Mouse (Mus musculus) limb, embryonic 14.5 days (tissue): ENCODE measurements around the gene G430095P16Rik. TPM values are rescaled to one million over a fixed set of nuclear protein-coding genes. Genes with fewer than 3 reads are reported as not detected.

Experiments used
- ATAC-seq: fragments of 200-750 bp; cut with Nextera tagmentation; 2 replicates; pipeline ENCODE4 v1.8.0; 2017; ENCODE audit warnings: low read depth, moderate number of reproducible peaks, moderate TSS enrichment; ENCODE audit not compliant: low FRiP score
- DNase-seq: peaks from one replicate; pipeline ENCODE4 v3.0.0-alpha.2; 2015; ENCODE audit warnings: low spot score
- H3K27ac ChIP-seq: fragments of 300-500 bp; sonication (generic); replicated peaks from 2 replicates; pipeline ENCODE4 v1.5.1; 2014; ENCODE audit warnings: low read depth, mild to moderate bottlenecking, low read length, moderate library complexity, mixed read lengths
- H3K27me3 ChIP-seq: fragments of 300-500 bp; sonication (generic); 2 replicates; pipeline ENCODE4 v1.6.1; 2014; ENCODE audit warnings: low read length, mixed read lengths; ENCODE audit not compliant: control insufficient read depth, insufficient read depth
- H3K36me3 ChIP-seq: fragments of 300-500 bp; sonication (generic); 2 replicates; pipeline ENCODE4 v1.6.1; 2014; ENCODE audit warnings: mild to moderate bottlenecking, low read length, moderate library complexity, mixed read lengths; ENCODE audit not compliant: control insufficient read depth, insufficient read depth
- H3K4me1 ChIP-seq: fragments of 300-500 bp; sonication (generic); 2 replicates; pipeline ENCODE4 v1.6.1; 2014; ENCODE audit warnings: antibody characterized with exemption, low read length, mixed read lengths; ENCODE audit not compliant: control insufficient read depth, insufficient read depth
- H3K4me2 ChIP-seq: fragments of 300-500 bp; sonication (generic); replicated peaks from 2 replicates; pipeline ENCODE4 v1.6.1; 2014; ENCODE audit warnings: low read depth, mild to moderate bottlenecking, low read length, moderate library complexity; ENCODE audit not compliant: severe bottlenecking
- H3K4me3 ChIP-seq: fragments of 300-500 bp; sonication (generic); replicated peaks from 2 replicates; pipeline ENCODE4 v1.5.1; 2014; ENCODE audit warnings: low read length
- H3K9ac ChIP-seq: fragments of 300-500 bp; sonication (generic); 2 replicates; pipeline ENCODE4 v1.6.1; 2014; ENCODE audit warnings: mild to moderate bottlenecking, low read depth, low read length, moderate library complexity; ENCODE audit not compliant: severe bottlenecking
- H3K9me3 ChIP-seq: fragments of 300-500 bp; sonication (generic); 2 replicates; pipeline ENCODE4 v1.6.1; 2016; ENCODE audit warnings: low read length; ENCODE audit not compliant: control insufficient read depth
- POLR2A ChIP-seq: fragments of 200-500 bp; IDR thresholded peaks from 2 replicates; pipeline ENCODE4 v1.8.0; 2012; ENCODE audit warnings: inconsistent platforms, mild to moderate bottlenecking, moderate library complexity, borderline replicate concordance; ENCODE audit not compliant: insufficient read depth, insufficient read length; ENCODE audit errors: extremely low read depth
- WGBS: fragments of 180-500 bp; shearing (Covaris S2); extraction: QIAGEN DNeasy Blood & Tissue Kit; methylation state at CpG from one replicate; pipeline ENCODE4 v1.1.7; 2014; 5-methylcytosine and 5-hydroxymethylcytosine counted together
- polyA plus RNA-seq, 2 experiments: library from polyadenylated mRNA; depleted of rRNA in 1 of 2; stranded (reverse) in 1 of 2; unstranded in 1 of 2; fragments of >200 nt; fragmentation: Nextera tagmentation in 1 of 2; extraction: Ambion mirVana in 1 of 2; gene quantifications; 2 replicates each; pipeline versions ENCODE4 v1.2.1 to v1.2.3; 2012 to 2014

The G430095P16Rik gene
- polyA plus RNA-seq, 2 experiments = 4.3 to 5.7 TPM

DNA sequence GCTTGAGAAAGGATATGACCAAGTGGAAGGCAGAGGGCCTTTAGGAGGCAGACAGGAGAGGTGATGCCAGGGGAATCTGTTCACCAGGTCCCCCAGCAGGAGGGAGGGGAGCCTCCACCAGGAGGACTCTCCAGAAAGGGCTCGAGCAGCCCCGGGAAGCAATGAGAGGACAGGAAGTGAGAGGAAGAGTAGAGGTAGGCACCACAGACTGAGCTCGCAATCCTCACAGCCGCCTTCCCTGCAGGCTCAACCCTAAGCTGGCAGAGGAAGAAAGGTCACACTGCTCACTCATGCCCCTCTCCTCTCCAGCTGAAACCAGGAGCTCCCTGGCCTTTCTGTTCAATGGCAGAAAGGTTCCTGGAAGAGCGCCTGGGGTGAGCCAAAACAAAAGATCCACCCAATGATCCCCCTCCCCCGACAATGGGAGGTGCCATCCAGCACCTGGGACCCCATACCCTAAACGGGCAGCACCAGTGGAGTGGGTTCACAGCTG lies 52.9 kb downstream of the G430095P16Rik start:
- peak overlapping the region; percentile 19; the same call in 1 of the 2 replicates for H3K4me3 ChIP-seq
- H3K27me3 ChIP-seq = peaks cover 6% of the 10 kb centered on the region; the same call in 1 of the 2 replicates
- ATAC-seq = no peak
- WGBS = 23% methylated on average over 7 of the region's 7 CpGs
- no peak for DNase-seq
- peak overlapping the region; percentile 69 for H3K4me2 ChIP-seq
- peaks cover 20% of the 10 kb centered on the region for H3K36me3 ChIP-seq
- no peaks in the 10 kb centered on the region for H3K9me3 ChIP-seq
- H3K4me1 ChIP-seq = peaks cover 76% of the 10 kb centered on the region
- TF ChIP-seq POLR2A = no peak
- H3K27ac ChIP-seq = peak overlapping the region; percentile 91
- H3K9ac ChIP-seq = peak overlapping the region; percentile 48

Other genes with a start within 250 kb of the G430095P16Rik start
- 33.3 and 38.2 TPM in 2 replicates for gene Ier2, start 60.2 kb upstream of the G430095P16Rik start, polyA plus RNA-seq (2012; rRNA removed)
- gene Ier2, start 60.2 kb upstream of the G430095P16Rik start, polyA plus RNA-seq (2014; fragmentation: Nextera tagmentation; extraction: Ambion mirVana) = 66.0 and 70.1 TPM in 2 replicates
- gene Trmt1, start 36.7 kb upstream of the G430095P16Rik start, polyA plus RNA-seq (2012; rRNA removed) = 144 and 158 TPM in 2 replicates
- gene Trmt1, start 36.7 kb upstream of the G430095P16Rik start, polyA plus RNA-seq (2014; fragmentation: Nextera tagmentation; extraction: Ambion mirVana) = 71.0 and 71.7 TPM in 2 replicates
- gene Nacc1, start 35.1 kb upstream of the G430095P16Rik start, polyA plus RNA-seq (2012; rRNA removed) = 68.8 and 86.2 TPM in 2 replicates
- gene Nacc1, start 35.1 kb upstream of the G430095P16Rik start, polyA plus RNA-seq (2014; fragmentation: Nextera tagmentation; extraction: Ambion mirVana) = 18.5 and 19.8 TPM in 2 replicates
- gene Lyl1, start 21.6 kb upstream of the G430095P16Rik start, polyA plus RNA-seq (2012; rRNA removed) = 7.1 and 7.6 TPM in 2 replicates
- gene Lyl1, start 21.6 kb upstream of the G430095P16Rik start, polyA plus RNA-seq (2014; fragmentation: Nextera tagmentation; extraction: Ambion mirVana) = 5.6 and 6.2 TPM in 2 replicates
- 81.2 and 97.7 TPM in 2 replicates for gene Nfix, start 77.3 kb downstream of the G430095P16Rik start, polyA plus RNA-seq (2012; rRNA removed)
- gene Nfix, start 77.3 kb downstream of the G430095P16Rik start, polyA plus RNA-seq (2014; fragmentation: Nextera tagmentation; extraction: Ambion mirVana) = 100 and 108 TPM in 2 replicates
- gene Dand5, start 99.8 kb downstream of the G430095P16Rik start, polyA plus RNA-seq (2012; rRNA removed) = 5.7 and 5.9 TPM in 2 replicates
- 6.4 and 6.9 TPM in 2 replicates for gene Dand5, start 99.8 kb downstream of the G430095P16Rik start, polyA plus RNA-seq (2014; fragmentation: Nextera tagmentation; extraction: Ambion mirVana)
- gene Gadd45gip1, start 108.5 kb downstream of the G430095P16Rik start, polyA plus RNA-seq (2012; rRNA removed) = 39.8 and 45.6 TPM in 2 replicates
- gene Gadd45gip1, start 108.5 kb downstream of the G430095P16Rik start, polyA plus RNA-seq (2014; fragmentation: Nextera tagmentation; extraction: Ambion mirVana) = 43.2 and 44.9 TPM in 2 replicates
- gene Rad23a, start 117.7 kb downstream of the G430095P16Rik start, polyA plus RNA-seq (2012; rRNA removed) = 82.0 and 82.4 TPM in 2 replicates
- 104 and 109 TPM in 2 replicates for gene Rad23a, start 117.7 kb downstream of the G430095P16Rik start, polyA plus RNA-seq (2014; fragmentation: Nextera tagmentation; extraction: Ambion mirVana)
- gene Calr, start 123.9 kb downstream of the G430095P16Rik start, polyA plus RNA-seq (2012; rRNA removed) = 575 and 831 TPM in 2 replicates
- 802 and 827 TPM in 2 replicates for gene Calr, start 123.9 kb downstream of the G430095P16Rik start, polyA plus RNA-seq (2014; fragmentation: Nextera tagmentation; extraction: Ambion mirVana)
- gene Farsa, start 134.0 kb downstream of the G430095P16Rik start, polyA plus RNA-seq (2012; rRNA removed) = 105 and 123 TPM in 2 replicates
- 78.4 and 81.2 TPM in 2 replicates for gene Farsa, start 134.0 kb downstream of the G430095P16Rik start, polyA plus RNA-seq (2014; fragmentation: Nextera tagmentation; extraction: Ambion mirVana)
- gene Syce2, start 149.1 kb downstream of the G430095P16Rik start, polyA plus RNA-seq (2012; rRNA removed) = 30.5 and 36.9 TPM in 2 replicates
- gene Syce2, start 149.1 kb downstream of the G430095P16Rik start, polyA plus RNA-seq (2014; fragmentation: Nextera tagmentation; extraction: Ambion mirVana) = 75.3 and 78.4 TPM in 2 replicates
- 45.8 and 58.9 TPM in 2 replicates for gene Gcdh, start 170.9 kb downstream of the G430095P16Rik start, polyA plus RNA-seq (2012; rRNA removed)
- gene Gcdh, start 170.9 kb downstream of the G430095P16Rik start, polyA plus RNA-seq (2014; fragmentation: Nextera tagmentation; extraction: Ambion mirVana) = 29.8 and 34.5 TPM in 2 replicates
- gene Klf1, start 178.9 kb downstream of the G430095P16Rik start, polyA plus RNA-seq (2012; rRNA removed) = 2.5 and 3.0 TPM in 2 replicates
- gene Klf1, start 178.9 kb downstream of the G430095P16Rik start, polyA plus RNA-seq (2014; fragmentation: Nextera tagmentation; extraction: Ambion mirVana) = 1.4 and 2.0 TPM in 2 replicates
- 18.5 and 20.5 TPM in 2 replicates for gene Dnase2a, start 185.6 kb downstream of the G430095P16Rik start, polyA plus RNA-seq (2012; rRNA removed)
- 13.8 and 15.4 TPM in 2 replicates for gene Dnase2a, start 185.6 kb downstream of the G430095P16Rik start, polyA plus RNA-seq (2014; fragmentation: Nextera tagmentation; extraction: Ambion mirVana)
- gene Mast1, start 214.4 kb downstream of the G430095P16Rik start, polyA plus RNA-seq (2012; rRNA removed) = 0.36 and 0.50 TPM in 2 replicates
- gene Mast1, start 214.4 kb downstream of the G430095P16Rik start, polyA plus RNA-seq (2014; fragmentation: Nextera tagmentation; extraction: Ambion mirVana) = 0.15 and 0.32 TPM in 2 replicates
- not detected in 2 replicates for gene Rtbdn, start 224.0 kb downstream of the G430095P16Rik start, polyA plus RNA-seq (2012; rRNA removed)
- gene Rtbdn, start 224.0 kb downstream of the G430095P16Rik start, polyA plus RNA-seq (2014; fragmentation: Nextera tagmentation; extraction: Ambion mirVana) = not detected in 2 replicates
- gene Gm49661, start 246.4 kb downstream of the G430095P16Rik start, polyA plus RNA-seq (2012; rRNA removed) = 2.0 TPM in 1 of 2 replicates, not detected in the other
- gene Gm49661, start 246.4 kb downstream of the G430095P16Rik start, polyA plus RNA-seq (2014; fragmentation: Nextera tagmentation; extraction: Ambion mirVana) = not detected in 2 replicates
- gene Prdx2, start 246.6 kb downstream of the G430095P16Rik start, polyA plus RNA-seq (2012; rRNA removed) = 387 and 405 TPM in 2 replicates
- gene Prdx2, start 246.6 kb downstream of the G430095P16Rik start, polyA plus RNA-seq (2014; fragmentation: Nextera tagmentation; extraction: Ambion mirVana) = 839 and 877 TPM in 2 replicates
- gene Rnaseh2a, start 246.8 kb downstream of the G430095P16Rik start, polyA plus RNA-seq (2012; rRNA removed) = 58.6 and 60.8 TPM in 2 replicates
- gene Rnaseh2a, start 246.8 kb downstream of the G430095P16Rik start, polyA plus RNA-seq (2014; fragmentation: Nextera tagmentation; extraction: Ambion mirVana) = 87.6 and 90.8 TPM in 2 replicates